Mouse (Mus musculus) adipocyte (in vitro differentiated cells): Measurements from ENCODE around the gene Plau.

Experiments
- DNase-seq: peaks from one replicate; pipeline ENCODE4 v3.0.0-alpha.2; 2016; ENCODE audit warnings: low spot score

Plau gene

DNA sequence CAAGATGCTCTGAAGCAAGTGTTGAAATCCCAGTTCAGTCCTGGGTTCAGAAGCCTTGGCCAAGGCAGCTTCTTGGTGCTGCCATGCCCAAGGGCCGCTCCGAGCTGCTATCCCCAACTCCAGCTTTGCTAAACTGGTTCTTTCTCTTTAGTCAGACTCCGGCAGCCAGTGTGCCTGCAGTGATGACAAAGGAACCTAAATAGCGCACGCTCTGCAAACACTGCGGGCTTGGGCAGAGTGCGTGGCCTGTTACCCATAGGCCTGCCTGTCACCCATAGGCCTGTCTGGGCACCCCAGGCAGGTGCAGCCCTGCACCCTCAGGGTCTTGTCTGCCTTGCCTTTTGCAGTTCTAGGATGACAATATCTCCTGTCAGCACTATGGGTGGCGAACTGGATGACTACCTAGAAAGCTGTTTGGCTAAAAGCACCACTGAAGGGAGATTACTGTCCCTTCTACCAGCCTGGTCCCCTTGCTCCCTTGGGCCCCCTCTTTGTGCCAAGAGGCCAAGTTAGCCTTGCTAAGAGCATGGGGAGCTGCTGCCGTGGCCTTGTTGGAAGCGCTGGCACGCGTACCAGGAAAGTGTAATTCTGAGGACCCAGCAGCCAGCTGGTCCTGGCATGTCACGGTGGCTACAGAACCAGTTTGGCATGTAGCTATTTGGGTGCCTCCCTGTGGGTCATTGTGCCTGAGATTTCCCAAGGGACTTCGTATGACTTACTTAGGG is 30.2 kb upstream of the Plau start:
- DNase-seq, result no peak

DNA sequence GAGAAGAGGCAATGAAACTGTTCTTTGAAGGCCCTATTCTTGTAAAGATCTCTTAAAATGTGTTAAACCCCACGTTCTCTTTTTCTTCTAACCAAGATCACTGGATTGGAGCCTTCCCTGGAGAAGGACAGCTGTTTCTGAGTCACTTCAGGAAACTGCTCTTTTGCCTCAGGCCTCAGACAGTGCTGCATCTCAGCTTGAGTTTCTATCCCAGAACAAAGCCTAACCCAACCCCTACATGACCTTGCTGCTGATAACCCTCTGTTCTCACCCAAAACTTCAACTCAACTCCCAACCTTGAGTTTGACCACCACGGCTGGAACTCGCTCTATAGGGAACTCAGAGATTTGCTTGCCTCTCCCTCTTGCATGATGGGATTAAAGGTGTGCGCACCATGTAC is 27.1 kb upstream of the Plau start:
- no peak for DNase-seq

DNA sequence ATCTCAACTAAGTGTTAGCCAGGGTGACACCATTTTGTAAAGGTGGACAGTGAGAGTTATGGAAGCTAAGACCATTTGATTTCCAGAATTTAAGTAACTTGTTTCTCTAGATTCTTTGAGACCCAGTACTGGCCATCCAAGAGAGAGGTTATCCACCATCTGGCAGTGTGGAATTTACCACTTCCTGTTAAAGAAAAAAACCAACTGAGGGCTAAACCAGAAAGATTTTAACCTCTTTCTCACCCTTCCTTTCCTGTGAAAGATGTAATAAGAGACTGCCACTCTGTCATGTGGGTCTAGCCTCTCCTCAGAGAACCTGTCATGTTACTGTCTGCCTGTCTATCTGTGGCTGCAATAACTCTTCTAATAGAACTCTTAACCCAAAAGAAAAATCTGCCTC is 26.6 kb upstream of the Plau start:
- no peak for DNase-seq

DNA sequence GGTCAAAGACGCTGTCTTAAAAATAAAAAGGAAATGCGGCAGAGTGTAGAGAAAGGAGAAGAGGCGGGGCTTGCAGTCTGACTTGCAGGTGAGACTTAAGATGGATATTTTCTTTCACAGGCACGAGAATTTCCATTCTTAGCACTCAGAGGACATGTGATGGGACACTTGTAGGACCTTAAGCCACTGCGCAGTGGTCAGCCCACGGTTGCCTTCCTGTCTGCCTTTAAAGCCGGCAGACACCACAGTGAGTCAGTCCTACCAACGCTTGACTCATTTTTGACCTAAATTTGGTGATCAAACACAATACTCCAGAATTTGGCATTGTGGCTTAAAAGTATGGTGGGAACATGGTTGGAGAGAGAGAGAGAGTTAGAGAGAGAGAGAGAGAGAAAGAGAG is 25.2 kb upstream of the Plau start:
- no peak for DNase-seq

DNA sequence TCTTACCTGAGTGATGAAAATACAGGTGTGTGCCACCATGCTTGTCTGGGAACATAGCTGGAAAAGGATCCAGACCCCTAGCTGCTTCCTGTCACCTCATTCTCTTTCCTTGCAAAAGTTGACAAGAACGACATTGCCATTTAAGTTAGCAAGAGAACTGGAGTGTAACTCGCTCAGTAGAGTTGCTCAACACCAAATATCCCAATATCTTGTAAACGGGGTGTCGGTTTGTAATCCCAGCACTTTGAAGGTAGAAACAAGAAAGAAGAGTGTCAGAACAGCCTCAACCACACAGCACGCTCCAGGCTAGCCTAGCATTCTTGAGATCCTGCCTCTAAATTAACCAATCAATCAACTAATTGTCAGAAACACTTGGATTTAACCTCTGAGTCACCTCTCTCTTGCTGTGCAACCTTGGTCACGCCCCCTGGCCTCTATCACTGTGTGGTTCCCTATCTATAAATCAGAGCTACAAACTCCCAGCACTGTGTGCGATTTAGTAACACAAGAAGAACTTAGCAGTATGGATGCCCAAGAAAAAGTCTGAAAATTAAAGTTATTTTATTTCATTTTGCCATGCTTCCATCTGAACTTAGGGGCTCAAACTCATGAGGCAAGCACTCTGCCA is 24.6 kb upstream of the Plau start:
- no peak for DNase-seq

DNA sequence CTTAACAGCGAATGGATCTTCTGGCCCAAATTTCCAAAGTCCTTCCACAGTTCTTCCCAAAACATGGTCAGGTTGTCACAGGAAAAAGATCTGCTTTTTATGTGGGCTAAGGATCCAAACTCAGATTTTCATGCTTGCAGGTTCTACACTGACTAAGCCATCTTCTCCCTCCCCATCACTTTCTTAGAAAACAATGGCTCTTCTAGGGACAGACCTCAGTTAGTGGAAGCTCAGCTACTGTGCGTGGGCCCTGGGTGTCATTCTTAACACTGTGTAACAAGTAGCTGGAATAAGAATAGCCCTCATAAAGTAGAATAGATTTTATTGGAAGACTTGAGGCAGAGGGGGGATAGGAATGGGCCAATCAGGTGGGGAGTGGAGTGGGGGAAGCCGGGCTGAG is 21.0 kb upstream of the Plau start:
- DNase-seq, result no peak

DNA sequence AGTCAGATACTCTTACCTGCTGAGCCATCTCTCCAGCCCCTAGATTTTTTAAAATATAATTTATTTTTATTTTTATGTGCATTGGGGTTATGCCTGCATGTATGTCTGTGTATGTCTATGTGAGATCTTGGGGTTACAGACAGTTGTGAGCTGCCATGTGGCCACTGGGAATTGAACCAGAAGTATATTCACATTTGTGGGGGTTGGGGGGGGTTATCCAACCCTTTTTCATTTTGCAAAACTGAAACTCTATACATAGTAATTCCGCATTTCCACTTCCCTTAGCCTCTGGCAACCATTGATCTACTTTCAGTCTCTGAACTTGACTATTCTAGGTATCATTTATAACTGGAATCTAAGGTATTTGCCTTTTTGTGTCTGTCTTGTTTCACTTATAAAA is 11.9 kb upstream of the Plau start:
- DNase-seq, result no peak

DNA sequence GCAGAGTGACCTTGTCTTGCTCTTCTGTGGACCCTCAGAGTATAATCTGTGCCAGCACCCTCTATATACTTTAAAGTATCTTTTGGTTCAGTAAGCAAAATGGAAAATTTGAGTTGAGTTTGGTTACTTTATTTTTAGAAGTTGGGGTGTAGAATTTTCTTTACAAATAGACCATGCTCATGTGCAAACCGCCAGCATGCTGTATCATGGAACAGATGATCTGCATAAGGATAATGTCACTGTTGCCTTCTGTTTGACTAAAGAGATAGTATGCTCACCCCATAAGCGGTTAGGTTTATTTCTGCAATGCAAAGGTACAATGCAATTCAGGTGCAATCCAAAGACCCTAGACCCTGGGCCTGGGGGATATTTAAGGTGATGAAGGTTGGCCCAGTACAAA is 10.9 kb upstream of the Plau start:
- DNase-seq, result no peak

DNA sequence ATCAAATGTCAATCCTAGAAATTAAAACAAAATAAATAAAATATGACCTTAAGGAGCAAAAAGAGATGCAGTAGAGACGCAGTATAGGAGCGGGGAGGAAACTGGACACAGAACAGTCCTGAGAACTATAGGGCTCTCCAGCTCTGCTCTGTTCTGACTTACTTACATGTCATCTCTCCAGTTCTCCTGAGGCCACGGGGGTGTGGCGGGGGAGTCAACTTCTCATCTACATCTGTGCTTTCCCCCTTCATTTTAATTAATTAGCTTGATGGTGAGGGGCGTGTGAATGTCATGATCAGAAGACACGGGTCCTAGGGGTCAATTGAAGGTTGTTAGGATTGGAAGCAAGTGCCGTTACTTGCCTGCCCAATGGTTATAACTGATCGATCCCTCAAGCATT is 9.4 kb upstream of the Plau start:
- no peak for DNase-seq

DNA sequence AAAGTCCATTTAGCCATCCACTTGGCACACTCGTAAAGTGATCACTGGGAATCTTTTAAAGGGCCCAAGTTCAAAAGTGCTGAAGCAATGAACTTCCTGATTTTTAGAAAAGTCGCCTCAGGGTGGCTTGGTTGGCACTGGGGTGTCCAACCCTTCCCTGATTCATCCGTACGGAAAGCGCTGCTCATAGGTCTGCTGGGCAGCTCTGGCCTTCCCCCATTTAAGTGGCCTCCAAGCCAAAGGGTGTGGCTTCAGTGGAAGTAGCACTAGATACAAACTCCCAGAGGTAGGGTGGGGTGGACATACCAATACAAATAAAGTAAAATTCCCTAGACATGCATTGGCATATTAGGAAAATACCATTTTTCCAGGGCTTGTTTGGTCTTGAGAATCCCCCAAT is 9.0 kb upstream of the Plau start:
- DNase-seq, result no peak

DNA sequence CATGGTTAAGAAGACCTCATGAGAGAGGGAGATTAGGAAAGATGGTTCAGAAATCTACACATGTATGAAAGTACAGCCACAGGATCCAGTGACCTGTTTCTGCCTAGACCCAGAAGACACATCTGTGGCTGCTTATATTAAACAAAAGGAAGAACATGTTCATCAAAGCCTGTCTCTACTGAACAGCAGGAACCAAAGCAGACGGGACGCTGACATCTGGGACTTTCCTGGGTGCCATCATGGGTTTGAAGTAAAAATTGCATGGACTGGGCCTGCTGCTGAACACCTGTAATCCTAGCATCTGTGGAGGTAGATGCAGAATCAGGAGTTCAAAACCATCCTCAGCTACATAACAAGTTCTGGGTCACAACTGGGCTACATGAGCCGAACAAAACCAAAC is 7.9 kb upstream of the Plau start:
- DNase-seq, result no peak

DNA sequence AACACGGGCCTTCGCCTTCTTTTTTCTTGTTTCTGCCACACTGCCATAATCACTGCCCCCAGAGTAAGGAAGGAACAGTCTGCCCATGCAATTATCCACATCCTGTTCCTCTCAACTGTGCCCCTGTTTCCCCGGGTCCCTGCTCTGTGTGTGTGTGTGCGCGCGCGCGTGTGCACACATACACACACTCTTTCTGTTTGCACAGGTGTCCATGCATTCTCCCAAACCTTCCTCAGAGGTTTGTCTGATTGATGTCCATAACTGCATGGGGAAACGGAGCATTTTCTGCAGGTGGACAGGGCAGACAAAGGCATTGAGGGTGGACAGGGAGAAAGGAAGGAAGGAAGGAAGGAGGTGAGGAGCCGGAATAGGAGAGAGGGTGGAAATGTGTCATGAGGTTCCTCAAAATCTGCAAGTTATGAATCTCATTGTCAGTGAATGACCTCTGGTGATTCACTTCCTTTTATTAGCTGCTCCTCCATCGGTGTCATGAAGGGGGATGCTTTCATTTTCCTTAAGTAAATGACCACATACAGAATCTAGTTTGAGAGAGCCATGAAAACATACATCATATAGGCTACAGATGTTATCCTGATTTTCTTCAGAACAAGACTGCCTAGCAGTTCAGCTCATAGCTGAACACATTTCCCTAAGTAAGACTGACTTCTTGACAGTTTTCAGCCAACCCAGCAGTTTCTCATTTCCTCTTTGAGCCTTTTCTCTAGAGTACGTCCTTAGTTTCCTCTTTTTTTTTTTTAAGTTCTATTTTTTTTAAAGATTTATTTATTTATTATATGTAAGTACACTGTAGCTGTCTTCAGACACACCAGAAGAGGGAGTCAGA is 6.7 kb upstream of the Plau start:
- no peak for DNase-seq

DNA sequence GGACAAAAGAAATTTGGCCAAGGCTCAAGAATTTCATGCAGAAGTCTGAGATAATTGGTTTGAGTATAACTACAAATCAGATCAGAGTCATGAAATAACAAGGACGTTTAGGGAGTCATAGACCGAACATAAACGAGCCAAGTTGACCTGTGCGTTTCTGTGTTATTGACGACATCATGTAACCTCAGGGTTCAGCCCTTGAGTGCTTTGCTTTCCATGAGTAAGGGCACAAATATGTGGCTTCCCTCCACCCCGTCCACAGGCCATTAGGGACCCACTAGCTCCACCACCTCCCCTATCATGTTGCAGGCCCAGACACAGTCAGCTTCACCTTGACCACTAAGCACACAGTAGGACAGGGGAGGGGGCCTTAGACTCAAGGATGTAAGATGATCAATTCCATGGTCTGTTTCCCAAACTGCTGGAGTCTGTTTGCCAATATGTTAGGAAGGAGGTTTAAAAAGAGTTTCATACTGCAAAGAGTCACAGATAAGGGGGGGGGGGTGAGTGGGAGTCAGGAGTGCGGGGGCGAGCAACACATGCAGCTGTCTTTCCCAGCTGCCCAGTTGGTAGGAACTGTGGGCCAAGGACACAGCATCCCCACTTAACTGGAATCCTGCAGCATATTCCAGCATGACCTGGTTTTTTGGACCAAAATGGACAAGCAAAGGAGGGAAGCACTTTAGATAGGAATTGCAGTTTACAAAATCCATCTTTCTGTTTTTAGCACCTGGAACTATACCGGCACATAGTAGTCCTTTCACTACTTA is 5.1 kb upstream of the Plau start:
- no peak for DNase-seq

DNA sequence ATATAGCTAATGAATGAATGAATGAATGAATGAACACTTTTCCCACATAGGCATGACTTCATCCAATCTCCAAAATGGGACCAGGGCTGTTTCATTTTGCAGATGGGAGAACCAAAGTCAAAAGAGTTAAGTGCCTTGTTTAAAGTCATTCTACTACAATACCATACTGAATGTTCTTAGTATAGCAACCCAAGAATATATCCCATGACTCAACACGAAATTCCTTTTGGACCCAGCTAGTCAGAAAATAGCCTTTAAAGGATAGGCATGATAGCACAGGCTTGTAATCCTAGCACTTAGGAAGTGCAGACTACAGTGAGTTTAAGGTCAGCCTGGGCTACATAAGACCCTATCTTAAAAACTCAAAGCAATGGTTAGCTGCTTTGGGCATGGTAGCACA is 4.5 kb upstream of the Plau start:
- DNase-seq, result no peak

DNA sequence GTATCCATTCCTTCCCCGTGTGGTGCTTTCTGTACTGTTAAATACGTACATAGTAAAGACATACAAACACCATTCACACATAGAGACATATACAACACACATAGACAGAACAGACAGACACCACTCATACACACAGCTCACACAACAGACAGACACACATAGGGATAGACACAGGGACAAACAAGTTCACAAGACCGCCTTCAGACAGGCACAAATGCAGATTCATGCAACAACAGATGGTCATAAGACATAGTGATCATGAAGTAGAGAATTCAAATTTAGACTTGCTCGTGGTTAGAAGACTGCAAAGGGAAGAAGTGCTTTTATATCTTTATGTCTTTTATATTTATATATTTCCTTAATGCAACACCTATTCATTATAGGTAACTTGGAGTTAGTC is 2.9 kb upstream of the Plau start:
- no peak for DNase-seq

DNA sequence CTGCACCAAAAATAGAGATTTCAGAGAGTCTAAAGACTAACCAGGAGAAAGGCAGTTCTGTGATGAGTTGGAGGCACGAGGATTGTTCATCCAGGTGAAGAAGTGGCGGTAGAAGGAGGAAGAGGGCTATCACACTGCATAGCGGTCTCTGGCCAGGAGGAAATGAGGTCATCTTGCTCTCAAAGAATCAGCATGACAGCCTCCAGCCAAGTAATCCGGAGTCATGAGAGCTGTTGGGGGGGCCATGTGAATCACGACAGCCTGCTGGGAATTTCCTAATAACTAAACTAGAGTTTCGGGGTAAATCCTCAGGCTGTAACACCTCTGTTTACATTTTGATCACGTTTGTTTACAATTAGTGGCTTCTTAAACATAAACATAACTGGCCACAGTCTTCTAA is 2.3 kb upstream of the Plau start:
- DNase-seq, result no peak

DNA sequence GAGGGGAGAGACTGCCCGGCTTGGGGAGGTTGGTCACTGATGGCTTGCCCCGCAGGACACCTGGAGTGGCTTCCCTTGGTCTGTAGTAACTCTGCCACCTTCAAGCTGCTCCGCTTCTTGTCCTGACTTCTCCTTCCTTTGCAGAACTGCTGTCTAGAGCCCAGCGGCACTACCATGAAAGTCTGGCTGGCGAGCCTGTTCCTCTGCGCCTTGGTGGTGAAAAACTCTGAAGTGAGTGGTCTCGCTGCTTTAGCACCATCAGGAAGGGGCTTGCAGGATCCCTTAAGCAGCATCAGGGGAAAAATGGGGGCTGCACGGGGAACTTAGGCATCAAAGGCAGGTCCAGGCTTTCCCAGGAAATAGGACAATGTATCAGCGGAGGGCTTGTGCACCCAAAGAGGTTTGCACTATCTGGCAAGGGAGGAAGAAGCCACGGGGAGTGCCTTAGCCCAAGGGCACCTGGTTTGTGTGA is 481 bp downstream of the Plau start:
- DNase-seq, result no peak

DNA sequence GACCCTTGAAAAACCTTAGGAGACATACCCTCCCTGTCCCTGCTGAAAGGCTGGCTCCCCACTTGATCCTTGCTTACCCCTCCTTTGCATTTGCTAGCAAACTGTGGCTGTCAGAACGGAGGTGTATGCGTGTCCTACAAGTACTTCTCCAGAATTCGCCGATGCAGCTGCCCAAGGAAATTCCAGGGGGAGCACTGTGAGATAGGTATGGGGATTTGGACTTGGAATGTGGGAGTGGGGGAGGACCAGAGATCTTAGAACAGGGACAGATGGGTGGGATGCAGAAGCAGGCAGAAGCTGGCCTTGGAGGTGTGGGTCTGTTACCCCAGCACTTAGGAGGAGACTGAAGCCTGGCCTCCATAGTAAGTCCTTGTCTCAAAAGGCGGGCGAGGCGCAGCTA is 1.2 kb downstream of the Plau start:
- no peak for DNase-seq

DNA sequence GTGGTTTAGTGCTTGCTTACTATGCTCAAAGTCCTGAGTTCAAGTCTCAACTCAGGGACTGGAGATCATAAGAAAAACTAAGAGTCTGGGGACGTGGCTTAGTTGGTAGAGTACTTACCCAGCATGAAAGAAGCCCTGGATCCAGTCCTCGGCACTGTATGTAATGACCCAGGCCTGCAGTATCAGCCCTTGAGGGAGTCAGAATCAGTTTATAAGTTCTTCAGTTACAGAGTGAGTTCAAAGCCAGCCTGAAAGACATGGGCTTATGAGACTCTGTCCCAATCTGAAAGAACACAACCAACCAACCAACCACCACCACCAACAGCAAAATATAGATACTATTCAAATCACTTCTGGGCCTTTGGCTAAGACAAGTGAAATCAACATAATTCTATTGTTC is 5.1 kb downstream of the Plau start:
- no peak for DNase-seq

DNA sequence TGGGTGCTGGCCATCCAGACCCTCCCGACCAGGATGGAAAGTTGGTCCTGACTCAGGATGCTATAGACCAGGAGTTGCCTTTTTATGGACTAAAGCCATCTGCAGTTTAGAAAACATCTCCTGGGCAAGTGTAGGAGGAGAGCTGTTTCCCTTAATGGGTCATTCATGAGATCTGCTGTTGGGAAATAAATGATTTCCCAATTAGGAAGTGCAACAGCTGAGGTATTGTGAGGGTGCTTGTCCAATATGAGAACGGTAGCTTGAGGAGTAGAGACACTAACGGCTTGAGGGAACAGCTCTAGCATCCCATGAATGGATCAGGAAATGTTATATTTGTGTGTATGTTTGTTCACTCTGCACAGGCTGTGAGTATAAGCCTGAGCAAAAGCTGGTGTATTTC is 6.2 kb downstream of the Plau start:
- peak; percentile 12 for DNase-seq

DNA sequence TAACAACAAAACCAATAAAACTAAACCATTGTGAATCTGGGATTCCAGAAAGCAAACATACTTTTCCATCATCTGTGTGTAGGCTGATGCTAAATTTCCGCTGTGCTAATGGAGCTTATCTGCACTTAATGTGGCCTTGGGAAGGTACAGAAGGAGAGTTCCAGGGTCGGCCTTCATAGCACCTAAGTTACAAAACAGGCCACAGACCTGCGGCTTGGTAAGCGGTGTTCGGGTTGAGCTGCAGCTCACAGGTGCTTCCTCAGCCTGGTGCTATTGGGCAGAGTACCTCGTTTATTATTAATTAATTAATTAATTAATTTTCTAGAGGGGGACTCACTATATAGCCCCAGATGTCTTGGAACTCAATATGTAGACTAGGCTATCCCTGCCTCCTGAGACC is 7.7 kb downstream of the Plau start:
- DNase-seq, result no peak
